ENCODE assay signal across 8 mouse cellular contexts in genomic region chr4:81743978-81744628, GRCm38 (mm10).
DNase-seq lines count a peak whose midpoint lies in the region; ATAC-seq lines count a peak whose summit lies in the region.

No protein-coding gene starts in this region.

- H3K4me2 ChIP-seq in embryonic facial prominence, embryonic 14.5 days (ENCODE audit: low read depth, low read length) = peak overlapping the region; percentile 24; the same call in 1 of the 2 replicates

- 38% methylated on average over 8 of the region's 8 CpGs for WGBS in embryonic facial prominence, embryonic 14.5 days

- peak overlapping the region; percentile 67; the same call in 1 of the 2 replicates for H3K27ac ChIP-seq in embryonic facial prominence, embryonic 14.5 days (replicated peaks; ENCODE audit: low read depth, low read length)

- no peak overlapping the region for H3K4me3 ChIP-seq in embryonic facial prominence, embryonic 14.5 days (ENCODE audit: low read depth, low read length)

- intact Hi-C loops in heart, postnatal 36 days (cut with DNase I) = no loop called here
- intact Hi-C loops in left cerebral cortex, postnatal 4 days (cut with DNase I) = no loop called here

- DNase-seq in layer of hippocampus, adult 11-12 months (ENCODE audit: low spot score) = peak; percentile 53
- DNase-seq in layer of hippocampus, adult 9-10 months (ENCODE audit: low spot score) = no peak
- DNase-seq in embryonic facial prominence, embryonic 14.5 days (ENCODE audit: low spot score) = no peak
- peak; percentile 8 to 27 for DNase-seq in heart, postnatal 36 days
- DNase-seq in left cerebral cortex, postnatal 4 days = peak; percentile 83
- peak; percentile 55 for DNase-seq in right cerebral cortex, adult 18-20 months
- DNase-seq in thymus, postnatal 4 days = no peak
- DNase-seq in spleen, adult 18-20 months = no peak

- peaks cover 21% of the 10 kb centered on the region for H3K4me1 ChIP-seq in embryonic facial prominence, embryonic 14.5 days (ENCODE audit: control insufficient read depth, insufficient read depth, low read length)

- no peaks in the 10 kb centered on the region for H3K9me3 ChIP-seq in embryonic facial prominence, embryonic 14.5 days (ENCODE audit: control insufficient read depth, low read length)

- no peaks in the 10 kb centered on the region for H3K36me3 ChIP-seq in embryonic facial prominence, embryonic 14.5 days (ENCODE audit: control insufficient read depth, insufficient read depth, low read length)

- peak; percentile 44 for ATAC-seq in embryonic facial prominence, embryonic 14.5 days (ENCODE audit: low read depth)

- H3K9ac ChIP-seq in embryonic facial prominence, embryonic 14.5 days (ENCODE audit: low read depth, low read length) = no peak overlapping the region

- no peaks in the 10 kb centered on the region for H3K27me3 ChIP-seq in embryonic facial prominence, embryonic 14.5 days (replicated peaks; ENCODE audit: control insufficient read depth, insufficient read depth, low read length)

Comparison
In these comparisons a context has a peak if more than half of its experiments do, and no peak if none do; other contexts are left out.
1. DNase-seq: peak in layer of hippocampus, adult 11-12 months (single experiment), heart, postnatal 36 days (2 of 2), left cerebral cortex, postnatal 4 days (single experiment) and right cerebral cortex, adult 18-20 months (single experiment); none in layer of hippocampus, adult 9-10 months (single experiment), embryonic facial prominence, embryonic 14.5 days (single experiment), thymus, postnatal 4 days (single experiment) and spleen, adult 18-20 months (0 of 2).